Mouse (Mus musculus) liver, embryonic 14 days (tissue): Measurements from ENCODE around the gene Zfp57. TPM values are rescaled to one million over a fixed set of nuclear protein-coding genes. Genes with fewer than 3 reads are reported as not detected.

Experiments used
- polyA plus RNA-seq: library from polyadenylated mRNA; depleted of rRNA; stranded (reverse); fragments of >200 nt; gene quantifications from 2 replicates; pipeline ENCODE4 v1.2.3, GENCODE M21; 2012; rRNA removed

Zfp57 gene
- 4.1 and 4.7 TPM in 2 replicates for polyA plus RNA-seq

DNA sequence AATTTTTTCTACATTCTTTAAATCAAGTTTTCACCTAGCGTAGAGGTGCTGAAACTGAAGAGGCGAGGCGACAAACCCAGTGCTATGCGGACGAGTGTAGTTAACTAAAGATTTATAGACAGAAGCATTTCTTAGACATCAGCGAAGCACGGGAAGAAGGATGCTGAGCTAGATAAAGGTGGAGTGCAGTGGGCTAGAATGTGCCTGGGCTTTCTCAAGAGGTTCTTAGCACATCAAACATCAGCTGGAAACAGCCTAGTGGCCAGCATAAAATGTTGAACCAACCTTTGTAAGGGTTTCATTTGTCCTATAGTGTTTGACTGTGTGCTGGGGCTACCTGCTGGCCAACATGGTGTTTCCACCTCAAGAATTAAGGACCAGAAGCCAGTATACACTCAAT lies at the start of gene Zfp57:
Zfp57 (plus strand) TSS at position 301 of the 400 bp plus-strand sequence.

DNA sequence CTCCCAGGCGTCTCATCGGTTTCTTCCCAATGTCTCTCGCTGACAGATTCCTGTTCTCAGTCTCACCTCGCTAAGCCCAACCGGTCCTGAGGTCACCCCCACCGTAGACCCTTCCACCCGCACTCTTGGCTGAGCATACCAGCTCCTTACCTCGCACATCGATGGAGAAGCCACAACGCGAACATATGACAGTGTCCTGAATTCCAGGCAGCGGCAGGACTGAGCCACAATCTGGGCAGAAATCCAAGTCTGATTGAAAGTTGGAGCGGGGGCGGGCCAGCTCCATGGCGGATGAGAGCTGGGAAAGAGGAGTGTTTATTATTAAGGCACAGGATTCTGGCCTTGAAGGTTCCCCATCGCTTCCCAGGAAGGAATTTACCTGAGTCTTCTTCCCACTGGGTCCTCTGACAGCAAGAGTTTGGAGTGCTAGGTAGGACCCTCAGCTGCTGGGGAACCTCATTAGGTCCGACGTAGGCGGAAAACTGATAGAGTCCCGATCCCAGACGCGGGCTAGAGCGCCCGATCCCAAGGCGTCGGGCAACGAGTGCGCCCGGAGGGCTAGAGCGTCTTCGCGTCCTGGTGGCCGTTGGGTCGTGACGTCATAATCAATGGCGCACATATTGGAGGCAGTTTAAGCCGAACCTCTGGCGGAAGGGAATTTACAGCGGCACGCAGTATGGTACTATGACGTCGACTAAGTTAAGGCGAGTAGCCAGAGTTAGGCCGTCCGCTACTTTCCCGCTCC lies 42.8 kb upstream of the Zfp57 start, which contains the start of the genes Znrd1 and Znrd1as:
Znrd1 (minus strand) TSS at position 561 of the 745 bp plus-strand sequence.
Znrd1as (plus strand) TSS at position 594 of the 745 bp plus-strand sequence.

DNA sequence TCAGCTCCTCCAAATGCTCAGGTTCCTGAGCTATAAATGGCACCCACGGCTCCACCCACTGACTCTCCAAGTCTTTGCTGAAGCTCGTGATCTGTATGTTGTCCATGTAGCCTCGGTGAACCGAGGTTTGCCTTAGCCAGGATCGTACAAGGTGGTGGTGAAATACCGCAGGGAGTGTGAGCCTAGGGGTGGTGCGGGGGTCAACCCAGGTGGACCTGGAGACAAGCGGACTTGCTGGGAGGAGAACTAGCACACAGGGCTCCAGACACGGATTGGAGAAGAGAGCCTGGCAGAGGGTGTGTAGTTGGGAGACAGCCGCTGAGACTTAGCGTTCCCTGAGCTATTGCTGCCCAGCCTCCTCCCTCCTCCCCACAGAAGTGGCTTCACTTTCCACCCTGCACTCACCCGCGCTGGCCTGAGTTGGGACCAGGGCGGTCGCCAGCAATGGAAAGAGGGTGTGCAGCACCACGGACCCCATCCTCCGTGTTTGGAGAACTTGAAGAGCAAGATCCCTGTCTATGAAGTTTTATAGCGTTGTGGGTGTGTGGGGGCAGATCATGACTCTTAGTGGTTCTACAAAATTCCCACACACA lies 19.6 kb upstream of the Zfp57 start, which contains the start of gene 2410137M14Rik:
2410137M14Rik (minus strand) TSS at position 17 of the 593 bp plus-strand sequence.

DNA sequence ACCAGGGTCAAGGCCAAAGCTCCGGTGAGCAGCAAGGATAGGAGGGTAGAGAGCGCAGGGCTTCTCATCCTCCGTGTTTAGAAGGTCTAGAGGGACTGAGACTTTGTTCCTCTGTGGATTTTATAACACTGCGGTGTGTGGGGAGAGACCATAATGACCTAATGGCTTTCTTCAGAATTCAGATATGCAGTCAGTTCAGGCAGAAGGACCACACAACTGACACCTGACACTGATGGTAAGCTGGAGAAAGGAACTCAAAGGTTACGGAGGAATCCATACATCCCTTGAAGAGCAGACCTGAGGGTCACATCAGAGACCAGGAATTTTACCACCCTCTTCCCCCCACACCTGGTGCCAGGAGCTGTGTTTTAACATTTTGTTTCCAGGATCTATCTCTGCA lies 11.5 kb upstream of the Zfp57 start, which contains the start of gene H2-M5:
H2-M5 (minus strand) TSS at position 101 of the 400 bp plus-strand sequence.

DNA sequence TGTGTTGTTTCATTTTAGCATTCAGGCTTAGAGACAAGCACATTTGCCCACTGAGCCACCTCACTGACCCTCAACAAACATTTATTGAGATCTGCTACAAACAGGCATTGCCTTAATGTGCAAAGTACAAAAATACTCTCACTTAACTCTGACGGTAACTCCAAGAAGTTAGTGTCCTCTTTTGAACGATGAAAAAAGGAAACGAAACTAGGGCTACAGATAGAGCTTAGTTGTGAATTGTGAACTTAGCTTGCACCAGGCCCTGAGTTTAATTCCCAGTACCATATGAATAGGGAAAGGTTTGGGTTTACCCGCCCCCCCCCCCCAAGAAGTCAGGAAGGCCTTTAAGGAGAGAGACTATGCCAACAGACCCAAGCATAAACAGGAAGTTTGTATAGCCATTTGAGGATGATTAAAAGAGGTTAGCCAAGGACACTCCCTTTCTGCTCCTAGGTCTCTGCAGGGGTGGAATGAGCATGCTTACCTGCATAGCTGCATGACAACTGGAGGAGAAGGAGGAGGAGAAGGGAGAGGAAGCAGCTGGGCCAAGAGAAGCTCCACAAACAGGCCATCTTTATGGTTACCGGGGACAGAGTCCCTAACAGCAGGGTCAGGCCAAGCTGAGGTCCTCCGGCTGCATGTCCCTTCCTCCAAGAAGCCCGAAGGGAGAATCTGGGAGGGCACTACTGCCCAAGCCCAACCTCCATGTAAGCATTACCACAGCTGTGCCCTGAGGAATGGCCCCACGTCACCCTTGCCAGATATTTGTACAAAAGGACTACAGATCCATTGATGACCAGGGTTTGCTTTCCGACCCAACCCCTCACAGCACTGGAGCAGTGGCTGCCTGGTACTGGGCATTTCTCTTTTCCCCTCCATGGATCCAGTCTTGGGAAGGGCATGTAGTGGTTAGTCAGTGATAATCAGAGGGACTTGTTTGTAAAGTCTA lies 21.9 kb downstream of the Zfp57 start, which contains the start of gene Mog:
Mog (minus strand) TSS at position 771 of the 949 bp plus-strand sequence.

DNA sequence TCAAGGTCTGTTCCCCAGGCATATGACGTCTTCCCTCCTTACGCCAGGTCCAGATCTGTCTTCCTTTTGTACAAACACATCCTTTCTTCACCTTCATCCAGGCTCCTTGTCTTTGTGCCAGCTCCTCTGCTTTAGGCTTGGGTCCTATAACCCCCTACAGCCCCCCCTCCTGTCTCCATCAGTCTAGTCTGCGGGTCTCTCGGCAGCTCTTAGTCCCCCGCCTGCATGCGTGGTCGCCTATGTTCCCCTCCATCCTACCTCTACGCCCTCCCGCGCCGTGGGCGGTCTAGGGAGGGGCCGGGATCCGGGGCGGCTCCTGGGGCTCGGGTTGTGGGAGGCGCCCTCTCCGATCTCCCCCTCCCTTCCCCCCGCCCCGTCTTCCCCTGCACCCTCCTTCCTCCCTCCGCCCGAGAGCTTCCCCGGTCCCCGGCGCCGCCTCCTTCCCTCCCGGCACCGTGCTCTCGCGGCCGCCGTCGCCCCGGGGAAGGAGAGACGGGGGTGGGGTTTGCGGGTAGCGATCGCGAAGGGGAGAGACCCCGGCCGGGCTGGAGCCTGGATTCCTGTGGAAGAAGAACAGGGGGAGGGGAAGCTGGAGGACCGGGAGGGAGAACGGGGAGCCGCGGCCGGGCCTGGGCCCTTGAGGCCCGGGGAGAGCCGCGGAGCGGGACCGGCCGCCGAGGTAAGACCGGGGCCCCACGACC lies 44.8 kb downstream of the Zfp57 start, which contains the start of gene Gabbr1:
Gabbr1 (plus strand) TSS at position 356 of the 701 bp plus-strand sequence.

Other genes with a start within 250 kb of the Zfp57 start
- not detected in 2 replicates for gene H2-M10.5, start 228.3 kb upstream of the Zfp57 start, polyA plus RNA-seq
- gene H2-M10.6, start 189.0 kb upstream of the Zfp57 start, polyA plus RNA-seq, result not detected in 2 replicates
- gene Trim26, start 164.0 kb upstream of the Zfp57 start, polyA plus RNA-seq, result 7.7 and 9.3 TPM in 2 replicates
- gene Trim15, start 134.0 kb upstream of the Zfp57 start, polyA plus RNA-seq, result 0.24 and 0.33 TPM in 2 replicates
- 96.7 and 131 TPM in 2 replicates for gene Trim10, start 131.6 kb upstream of the Zfp57 start, polyA plus RNA-seq
- not detected in 2 replicates for gene Trim40, start 111.0 kb upstream of the Zfp57 start, polyA plus RNA-seq
- not detected in 2 replicates for gene Trim31, start 103.0 kb upstream of the Zfp57 start, polyA plus RNA-seq
- gene Rnf39, start 58.2 kb upstream of the Zfp57 start, polyA plus RNA-seq, result 0.02 TPM in 1 of 2 replicates, not detected in the other
- gene Ppp1r11, start 49.4 kb upstream of the Zfp57 start, polyA plus RNA-seq, result 31.5 and 32.1 TPM in 2 replicates
- 16.6 and 18.1 TPM in 2 replicates for gene Znrd1, start 42.6 kb upstream of the Zfp57 start, polyA plus RNA-seq
- 3.4 and 3.5 TPM in 2 replicates for gene Znrd1as, start 42.6 kb upstream of the Zfp57 start, polyA plus RNA-seq
- gene 2410137M14Rik, start 19.9 kb upstream of the Zfp57 start, polyA plus RNA-seq, result not detected in 2 replicates
- gene H2-M5, start 11.6 kb upstream of the Zfp57 start, polyA plus RNA-seq, result 0.09 and 0.10 TPM in 2 replicates
- not detected in 2 replicates for gene Mog, start 22.2 kb downstream of the Zfp57 start, polyA plus RNA-seq
- gene Gabbr1, start 44.8 kb downstream of the Zfp57 start, polyA plus RNA-seq, result 2.0 TPM in 2 replicates
- gene Olfr90, start 87.3 kb downstream of the Zfp57 start, polyA plus RNA-seq, result not detected in 2 replicates
- not detected in 2 replicates for gene Olfr91, start 97.1 kb downstream of the Zfp57 start, polyA plus RNA-seq
- not detected in 2 replicates for gene Olfr92, start 118.9 kb downstream of the Zfp57 start, polyA plus RNA-seq
- not detected in 2 replicates for gene Olfr93, start 160.3 kb downstream of the Zfp57 start, polyA plus RNA-seq
- gene Ubd, start 192.7 kb downstream of the Zfp57 start, polyA plus RNA-seq, result not detected in 2 replicates
- gene Olfr94, start 199.8 kb downstream of the Zfp57 start, polyA plus RNA-seq, result not detected in 2 replicates
- not detected in 2 replicates for gene Olfr95, start 212.0 kb downstream of the Zfp57 start, polyA plus RNA-seq
- gene Olfr96, start 219.0 kb downstream of the Zfp57 start, polyA plus RNA-seq, result not detected in 2 replicates
- gene Olfr97, start 236.2 kb downstream of the Zfp57 start, polyA plus RNA-seq, result not detected in 2 replicates